Mouse (Mus musculus) hematopoietic stem cell, adult 5-6 weeks (primary cell): ENCODE measurements at regions not wholly inside any gene's neighbourhood (a gene's known extent, or its start where the extent isn't known, plus 50 kb on each side); places are given as distances from the start of the nearest gene placed in this dataset.

Experiments used
- ATAC-seq, 2 experiments: fragments of 125-278 bp in 1 of 2; replicated peaks in 1 of 2; 2 replicates each; pipeline ENCODE4 v1.8.0; 2016 to 2017; ENCODE audit warnings: inconsistent platforms in 2 of 2, mild to moderate bottlenecking in 2 of 2, moderate number of reproducible peaks in 2 of 2, low read depth in 1 of 2, moderate TSS enrichment in 1 of 2; ENCODE audit not compliant: low FRiP score in 2 of 2, poor library complexity in 2 of 2, severe bottlenecking in 2 of 2, insufficient read depth in 1 of 2, low TSS enrichment in 1 of 2

DNA sequence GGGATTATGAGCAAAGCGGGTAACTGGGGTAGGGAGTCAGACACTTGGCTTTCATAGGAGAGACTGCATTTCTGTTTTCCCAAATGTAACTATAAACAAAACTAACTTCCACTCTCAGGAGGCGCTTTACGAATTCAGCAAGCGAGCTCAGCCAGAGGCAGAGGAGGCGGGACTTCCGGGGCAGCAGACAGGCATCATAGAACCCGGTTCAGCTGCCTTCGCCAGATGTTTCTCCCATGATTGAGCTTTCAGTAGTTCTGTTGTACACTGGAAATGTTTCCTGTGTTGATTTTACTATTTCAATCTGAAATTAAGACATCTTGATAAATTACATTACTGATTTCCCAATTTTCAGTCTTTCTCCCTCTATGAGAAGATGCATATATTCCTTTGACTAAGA lies 92.9 kb downstream of the Zfp365 start:
- ATAC-seq: no peak

GRCm38 (mm10) chr10:67813901-67814300 lies 98.6 kb downstream of the Zfp365 start:
- ATAC-seq: peak; percentile 68 to 71; a peak in 2 of 4 replicates

GRCm38 (mm10) chr10:67805131-67805530 lies 107.3 kb downstream of the Zfp365 start:
- ATAC-seq: peak; percentile 20 to 35; a peak in 2 of 4 replicates

DNA sequence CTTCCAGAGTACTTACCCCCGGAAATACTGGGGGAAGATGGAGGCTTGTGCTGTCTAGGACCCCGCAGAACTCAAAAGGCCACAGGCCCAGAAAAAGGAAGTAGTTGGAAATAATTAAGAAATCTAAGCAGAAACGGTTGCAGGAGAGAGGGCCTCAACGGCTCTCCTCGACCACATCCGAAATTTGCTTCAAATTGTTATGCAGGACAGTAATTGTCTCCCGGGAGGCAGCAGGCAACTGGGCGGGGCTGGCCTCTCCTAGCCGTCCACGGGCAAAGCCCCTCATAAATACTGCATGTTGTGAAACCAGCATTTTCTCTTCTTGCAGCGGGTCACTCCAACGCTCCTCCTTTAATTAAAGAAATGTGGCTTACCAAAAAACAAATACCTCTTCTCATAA lies 107.8 kb downstream of the Zfp365 start:
- peak; percentile 64 to 78 for ATAC-seq

GRCm38 (mm10) chr10:67802156-67802555 lies 110.3 kb downstream of the Zfp365 start:
- peak; percentile 9 to 36; a peak in 1 of 4 replicates for ATAC-seq

GRCm38 (mm10) chr10:67801619-67802018 lies 110.8 kb downstream of the Zfp365 start:
- no peak; a peak in 1 of 4 replicates for ATAC-seq

DNA sequence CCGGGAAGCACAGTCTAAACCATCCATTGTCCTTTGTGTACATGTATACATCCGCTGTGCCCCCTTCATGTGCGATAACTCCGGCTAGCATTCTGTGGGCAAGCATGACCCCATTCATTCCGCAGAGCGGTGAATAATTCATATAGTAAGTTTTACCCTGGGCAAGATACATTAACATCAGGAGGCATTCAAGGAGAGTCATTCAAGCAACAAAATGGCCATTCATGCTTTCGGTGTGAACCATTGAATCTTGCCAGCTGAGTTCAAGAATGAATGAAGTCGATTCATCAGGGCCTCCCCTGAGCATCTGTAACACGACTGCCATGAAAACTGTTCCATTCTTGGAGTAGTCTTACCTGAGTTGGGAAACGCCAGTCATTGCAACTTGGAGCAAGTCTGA lies 113.5 kb downstream of the Zfp365 start:
- ATAC-seq: no peak

DNA sequence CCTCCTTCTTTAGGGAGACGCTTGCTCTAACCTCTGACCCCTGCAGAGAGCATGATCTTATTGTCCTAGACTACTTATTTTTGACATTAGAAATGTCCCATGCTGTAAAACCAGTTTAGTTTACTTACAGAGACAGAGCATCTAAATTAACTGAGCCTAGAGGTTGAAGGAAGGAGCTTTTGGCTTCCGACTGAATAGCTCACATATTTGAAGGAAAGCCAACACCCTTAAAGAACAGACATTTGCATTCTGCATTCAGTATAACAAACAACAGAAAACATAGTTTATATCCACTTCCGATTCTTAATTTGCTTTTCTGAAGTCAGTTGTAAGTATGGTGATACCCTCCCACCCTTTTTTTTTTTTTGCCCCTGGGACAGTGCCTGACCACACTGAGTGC lies 119.3 kb downstream of the Zfp365 start:
- no peak for ATAC-seq

DNA sequence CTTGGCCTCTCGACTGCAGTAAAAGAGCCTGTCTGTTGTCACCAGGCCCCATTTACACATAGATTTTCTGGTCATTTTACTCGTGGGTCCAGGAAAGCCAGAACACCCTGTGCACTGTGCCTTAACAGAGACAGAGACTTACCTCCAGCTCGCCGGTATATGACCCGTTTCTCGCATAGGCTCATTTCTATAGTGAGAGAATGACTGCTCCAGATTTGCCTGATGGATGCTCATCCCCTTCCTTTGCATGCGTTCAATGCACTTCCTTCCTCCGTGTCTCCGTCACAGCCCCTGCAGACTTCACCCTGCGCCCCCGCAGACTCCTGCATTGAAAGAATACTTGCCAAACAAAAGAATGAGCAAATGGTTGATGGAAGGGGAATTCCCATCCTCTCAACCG lies 122.8 kb downstream of the Zfp365 start:
- ATAC-seq: no peak

DNA sequence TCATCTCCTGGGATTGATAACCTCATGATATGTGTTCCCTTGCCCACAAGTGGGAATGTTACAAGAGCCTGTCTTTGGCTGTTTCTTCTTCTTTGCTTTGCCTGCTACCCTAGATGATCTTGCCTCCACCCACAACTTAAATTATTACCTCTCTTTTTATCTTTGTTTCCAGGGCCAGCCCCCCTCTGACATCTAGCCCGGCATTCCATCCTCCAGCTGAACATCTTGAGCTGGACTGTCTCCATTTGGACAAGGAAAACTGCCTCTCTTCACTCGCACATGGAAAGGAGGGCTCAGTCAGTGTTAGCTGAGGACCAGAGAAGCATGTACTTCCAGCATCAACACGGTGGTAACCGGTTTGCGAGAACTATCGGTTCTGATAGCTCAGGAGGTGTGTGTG lies 124.3 kb downstream of the Zfp365 start:
- ATAC-seq: no peak

- no peak for ATAC-seq
These were observed 126.9 kb downstream of the Zfp365 start for GRCm38 (mm10) chr10:67785563-67785962.

GRCm38 (mm10) chr10:67778341-67778740 lies 134.1 kb downstream of the Zfp365 start:
- ATAC-seq: no peak

GRCm38 (mm10) chr10:67777721-67778120 lies 134.7 kb downstream of the Zfp365 start:
- no peak for ATAC-seq

- ATAC-seq: no peak
These were observed 135.6 kb downstream of the Zfp365 start for GRCm38 (mm10) chr10:67776851-67777250.

GRCm38 (mm10) chr10:67771796-67772195 lies 140.7 kb downstream of the Zfp365 start:
- no peak for ATAC-seq

DNA sequence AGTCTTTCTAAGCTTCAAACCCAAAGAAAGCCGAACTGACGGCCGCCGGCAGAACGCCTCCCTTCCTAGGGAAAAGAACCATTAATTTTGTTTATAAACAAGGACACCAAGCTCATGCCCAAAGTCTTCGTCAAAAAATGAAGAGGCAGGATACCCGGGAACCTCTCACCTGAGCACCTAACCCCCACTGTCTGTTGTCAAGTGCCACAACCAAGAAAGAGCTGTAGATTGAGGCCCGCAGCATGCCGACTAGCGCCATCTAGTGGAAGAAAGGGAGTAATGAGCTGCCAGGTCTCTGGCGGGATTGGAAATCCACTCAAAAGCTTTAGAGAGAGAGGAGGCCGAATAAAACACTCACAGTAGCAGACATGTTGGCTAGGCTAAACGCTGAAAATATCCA lies 146.4 kb downstream of the Zfp365 start:
- peak; percentile 46 to 84; a peak in 3 of 4 replicates for ATAC-seq

DNA sequence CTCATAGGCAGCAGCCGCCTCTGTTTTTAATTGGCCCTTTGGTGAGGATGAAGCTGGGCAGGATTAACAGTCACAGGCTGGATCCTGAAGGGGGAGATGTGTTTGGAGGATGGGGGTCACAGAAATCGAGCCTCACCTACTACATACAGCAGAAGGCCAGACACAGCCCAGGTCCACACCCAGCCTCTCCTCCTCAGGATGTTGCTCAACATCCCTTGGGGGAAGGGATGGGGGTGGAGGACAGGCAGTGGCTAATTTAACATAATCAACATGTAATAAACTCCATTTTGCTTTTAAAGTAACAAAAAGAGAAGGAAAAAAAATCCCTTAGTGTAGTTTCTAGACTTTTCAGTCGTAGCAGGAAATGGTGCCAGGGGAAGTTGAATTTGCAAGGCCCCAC lies 152.0 kb downstream of the Zfp365 start:
- ATAC-seq: peak; percentile 65 to 67; a peak in 3 of 4 replicates

DNA sequence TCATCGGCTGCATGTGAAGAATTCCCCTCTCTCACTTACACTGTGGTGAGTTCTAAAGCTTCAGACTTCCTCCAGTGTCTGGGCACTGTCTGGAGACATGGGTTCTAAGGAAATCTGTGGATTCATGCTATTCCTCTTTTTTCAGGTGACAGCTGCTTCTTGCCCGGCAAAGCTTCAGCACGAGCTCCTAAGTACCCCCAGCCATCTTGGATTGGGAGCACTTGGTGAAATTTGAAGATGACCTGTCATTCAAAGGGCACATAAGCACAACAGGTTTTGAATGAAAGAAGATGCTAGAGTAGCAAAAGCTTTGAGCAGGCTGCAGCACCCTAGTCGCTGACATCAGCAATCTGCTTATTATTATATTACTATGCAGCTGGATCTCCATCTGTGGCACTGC lies 164.3 kb downstream of the Zfp365 start:
- no peak for ATAC-seq

DNA sequence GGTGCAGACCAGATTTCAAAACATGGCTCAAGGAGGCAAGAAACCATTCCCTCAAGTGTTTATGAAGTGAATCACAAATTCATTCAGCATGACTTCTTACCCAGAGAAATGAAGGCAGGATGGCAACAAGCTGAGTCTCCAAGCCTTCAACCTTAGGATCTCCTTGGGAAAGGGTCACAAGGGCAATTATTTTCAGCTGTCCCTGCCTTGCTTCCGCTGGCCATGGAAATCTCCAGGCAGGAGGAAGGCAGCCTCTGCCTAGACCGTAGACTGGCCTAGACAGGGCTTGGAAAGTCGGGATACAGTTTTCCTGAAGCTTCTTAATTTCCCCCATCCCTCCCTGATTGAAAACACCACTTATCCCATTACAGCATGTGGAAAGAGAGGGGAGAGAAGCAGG lies 165.0 kb downstream of the Zfp365 start:
- no peak for ATAC-seq

DNA sequence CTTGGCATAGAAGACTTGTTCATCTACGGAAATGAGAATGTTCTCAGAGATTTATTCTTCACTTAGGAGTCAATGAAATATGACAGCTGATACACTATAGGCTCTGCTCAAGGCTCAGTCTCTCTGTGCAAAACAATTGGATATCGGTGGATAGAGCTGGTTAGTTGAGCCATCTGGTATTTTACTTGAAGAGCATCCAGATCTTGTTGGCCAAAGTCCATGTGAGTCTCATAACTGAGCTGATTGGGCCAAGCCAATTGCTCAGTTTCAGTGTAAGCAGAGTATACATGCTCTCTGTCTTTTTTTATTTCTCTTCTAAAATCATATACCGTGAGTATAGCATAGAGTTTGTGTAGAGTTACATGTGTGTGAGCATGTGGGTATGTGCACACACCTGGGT lies 166.3 kb downstream of the Zfp365 start:
- ATAC-seq: no peak
